Mouse (Mus musculus) embryonic facial prominence, embryonic 12.5 days (tissue): ENCODE measurements at regions not wholly inside any gene's neighbourhood (a gene's known extent, or its start where the extent isn't known, plus 50 kb on each side); places are given as distances from the start of the nearest gene placed in this dataset.

Experiments used
- ATAC-seq: fragments of 200-750 bp; cut with Nextera tagmentation; 2 replicates; pipeline ENCODE4 v1.8.0; 2017; ENCODE audit not compliant: insufficient number of reproducible peaks, insufficient read depth, low FRiP score, low TSS enrichment
- H3K27ac ChIP-seq: fragments of 300-500 bp; sonication (generic); 2 replicates; pipeline ENCODE4 v1.5.1; 2016; ENCODE audit warnings: mild to moderate bottlenecking
- H3K27me3 ChIP-seq: fragments of 300-500 bp; sonication (generic); 2 replicates; pipeline ENCODE4 v1.6.1; 2016; ENCODE audit warnings: mild to moderate bottlenecking, moderate library complexity
- H3K36me3 ChIP-seq: fragments of 300-500 bp; sonication (generic); 2 replicates; pipeline ENCODE4 v1.6.1; 2016; ENCODE audit warnings: mild to moderate bottlenecking
- H3K4me1 ChIP-seq: fragments of 300-500 bp; sonication (generic); 2 replicates; pipeline ENCODE4 v1.6.1; 2016
- H3K4me2 ChIP-seq: fragments of 300-500 bp; sonication (generic); replicated peaks from 2 replicates; pipeline ENCODE4 v1.6.1; 2016; ENCODE audit warnings: mild to moderate bottlenecking, moderate library complexity
- H3K4me3 ChIP-seq: fragments of 300-500 bp; sonication (generic); 2 replicates; pipeline ENCODE4 v1.5.1; 2016; ENCODE audit warnings: mild to moderate bottlenecking
- H3K9ac ChIP-seq: fragments of 300-500 bp; sonication (generic); 2 replicates; pipeline ENCODE4 v1.6.1; 2016; ENCODE audit warnings: mild to moderate bottlenecking, moderate library complexity
- H3K9me3 ChIP-seq: fragments of 300-500 bp; sonication (generic); 2 replicates; pipeline ENCODE4 v1.6.1; 2016; ENCODE audit warnings: mild to moderate bottlenecking, moderate library complexity
- WGBS: fragments of 180-500 bp; shearing (Covaris S2); methylation state at CpG from one replicate; pipeline ENCODE4 v1.1.7; 2016; 5-methylcytosine and 5-hydroxymethylcytosine counted together

- no peaks in the 10 kb centered on the region for H3K36me3 ChIP-seq
- no peaks in the 10 kb centered on the region for H3K9me3 ChIP-seq
- H3K4me3 ChIP-seq: no peak overlapping the region
- ATAC-seq: no peak
- H3K9ac ChIP-seq: no peak overlapping the region
- no peaks in the 10 kb centered on the region for H3K27me3 ChIP-seq
- H3K4me1 ChIP-seq: no peaks in the 10 kb centered on the region
- 76% methylated on average over 8 of the region's 8 CpGs for WGBS
- H3K27ac ChIP-seq: no peak overlapping the region
- no peak overlapping the region for H3K4me2 ChIP-seq
Observed at GRCm38 (mm10) chr7:74726324-74726991, 171.9 kb upstream of the Slco3a1 start.

- Histone ChIP-seq H3K4me3 (no peak overlapping the region), H3K36me3 (no peaks in the 10 kb centered on the region), H3K4me1 (no peaks in the 10 kb centered on the region), H3K9ac (no peak overlapping the region), H3K27me3 (no peaks in the 10 kb centered on the region), H3K9me3 (no peaks in the 10 kb centered on the region), H3K4me2 (no peak overlapping the region), H3K27ac (no peak overlapping the region)
- no peak for ATAC-seq
- WGBS: 93% methylated on average over 14 of the region's 14 CpGs
Observed at GRCm38 (mm10) chr7:74719321-74719720, 164.7 kb upstream of the Slco3a1 start.

GRCm38 (mm10) chr7:74709993-74710581 is 155.5 kb upstream of the Slco3a1 start:
- H3K36me3 ChIP-seq: no peaks in the 10 kb centered on the region
- H3K9me3 ChIP-seq: no peaks in the 10 kb centered on the region
- H3K27ac ChIP-seq: no peak overlapping the region
- 0 out of 2 replicates have a peak, but pooled peaks cover 3% of the 10 kb centered on the region for H3K4me1 ChIP-seq
- ATAC-seq: no peak
- no peak overlapping the region for H3K4me2 ChIP-seq
- whole genome bisulfite sequencing: 52% methylated on average over 7 of the region's 7 CpGs
- no peaks in the 10 kb centered on the region for H3K27me3 ChIP-seq
- no peak overlapping the region for H3K4me3 ChIP-seq
- no peak overlapping the region for H3K9ac ChIP-seq

GRCm38 (mm10) chr7:74709006-74709405 is 154.4 kb upstream of the Slco3a1 start:
- 24% methylated on average over 5 of the region's 5 CpGs for WGBS

GRCm38 (mm10) chr7:74703533-74703932 is 149.0 kb upstream of the Slco3a1 start:
- 75% methylated on average over 4 of the region's 4 CpGs for WGBS
- no peaks in the 10 kb centered on the region for H3K27me3 ChIP-seq
- H3K36me3 ChIP-seq: no peaks in the 10 kb centered on the region

More at GRCm38 (mm10) chr7:74709006-74709405, 154.4 kb upstream of the Slco3a1 start:
- Histone ChIP-seq H3K4me2 (no peak overlapping the region), H3K36me3 (no peaks in the 10 kb centered on the region), H3K27me3 (no peaks in the 10 kb centered on the region), H3K4me1 (0 out of 2 replicates have a peak, but pooled peaks cover 3% of the 10 kb centered on the region), H3K27ac (no peak overlapping the region), H3K4me3 (no peak overlapping the region), H3K9ac (no peak overlapping the region), H3K9me3 (no peaks in the 10 kb centered on the region)
- no peak for ATAC-seq

GRCm38 (mm10) chr7:74697794-74698354 is 143.3 kb upstream of the Slco3a1 start:
- no peaks in the 10 kb centered on the region for H3K36me3 ChIP-seq
- H3K4me3 ChIP-seq: no peak overlapping the region
- H3K4me2 ChIP-seq: no peak overlapping the region
- H3K4me1 ChIP-seq: no peaks in the 10 kb centered on the region
- H3K27ac ChIP-seq: no peak overlapping the region
- no peak overlapping the region for H3K9ac ChIP-seq
- no peaks in the 10 kb centered on the region for H3K27me3 ChIP-seq
- ATAC-seq: no peak
- no peaks in the 10 kb centered on the region for H3K9me3 ChIP-seq
- 82% methylated on average over 3 of the region's 3 CpGs for WGBS

More at GRCm38 (mm10) chr7:74703533-74703932, 149.0 kb upstream of the Slco3a1 start:
- Histone ChIP-seq H3K4me3 (no peak overlapping the region), H3K27ac (no peak overlapping the region), H3K4me1 (no peaks in the 10 kb centered on the region), H3K9ac (no peak overlapping the region), H3K4me2 (no peak overlapping the region), H3K9me3 (no peaks in the 10 kb centered on the region)
- ATAC-seq: no peak

GRCm38 (mm10) chr7:74696286-74696685 is 141.7 kb upstream of the Slco3a1 start:
- no peaks in the 10 kb centered on the region for H3K36me3 ChIP-seq
- H3K4me1 ChIP-seq: no peaks in the 10 kb centered on the region
- no peak overlapping the region for H3K27ac ChIP-seq
- no peaks in the 10 kb centered on the region for H3K9me3 ChIP-seq
- no peak overlapping the region for H3K9ac ChIP-seq
- no peak for ATAC-seq
- H3K4me3 ChIP-seq: no peak overlapping the region
- H3K27me3 ChIP-seq: no peaks in the 10 kb centered on the region
- no peak overlapping the region for H3K4me2 ChIP-seq
- WGBS: 92% methylated on average over 4 of the region's 4 CpGs

GRCm38 (mm10) chr7:74693049-74693448 is 138.5 kb upstream of the Slco3a1 start:
- H3K4me2 ChIP-seq: no peak overlapping the region
- H3K27me3 ChIP-seq: no peaks in the 10 kb centered on the region
- no peaks in the 10 kb centered on the region for H3K36me3 ChIP-seq
- 70% methylated on average over 3 of the region's 3 CpGs for WGBS
- no peak overlapping the region for H3K4me3 ChIP-seq
- ATAC-seq: no peak
- no peaks in the 10 kb centered on the region for H3K4me1 ChIP-seq
- no peaks in the 10 kb centered on the region for H3K9me3 ChIP-seq
- no peak overlapping the region for H3K9ac ChIP-seq
- H3K27ac ChIP-seq: no peak overlapping the region

- Histone ChIP-seq H3K9ac (no peak overlapping the region), H3K27me3 (no peaks in the 10 kb centered on the region), H3K36me3 (no peaks in the 10 kb centered on the region), H3K27ac (no peak overlapping the region), H3K4me1 (no peaks in the 10 kb centered on the region), H3K9me3 (no peaks in the 10 kb centered on the region), H3K4me3 (no peak overlapping the region), H3K4me2 (no peak overlapping the region)
- ATAC-seq: no peak
Observed at GRCm38 (mm10) chr7:74690706-74691105, 136.1 kb upstream of the Slco3a1 start.

GRCm38 (mm10) chr7:74688116-74688702 is 133.6 kb upstream of the Slco3a1 start:
- WGBS: 62% methylated on average over 7 of the region's 7 CpGs
- H3K36me3 ChIP-seq: no peaks in the 10 kb centered on the region
- ATAC-seq: no peak
- H3K27me3 ChIP-seq: no peaks in the 10 kb centered on the region
- no peaks in the 10 kb centered on the region for H3K4me1 ChIP-seq
- H3K27ac ChIP-seq: no peak overlapping the region
- H3K9me3 ChIP-seq: no peaks in the 10 kb centered on the region
- no peak overlapping the region for H3K4me2 ChIP-seq
- H3K4me3 ChIP-seq: no peak overlapping the region
- no peak overlapping the region for H3K9ac ChIP-seq

- no peaks in the 10 kb centered on the region for H3K36me3 ChIP-seq
- no peaks in the 10 kb centered on the region for H3K27me3 ChIP-seq
- H3K27ac ChIP-seq: no peak overlapping the region
- no peaks in the 10 kb centered on the region for H3K4me1 ChIP-seq
- no peak for ATAC-seq
- no peaks in the 10 kb centered on the region for H3K9me3 ChIP-seq
- whole genome bisulfite sequencing: 48% methylated on average over 13 of the region's 13 CpGs
- H3K4me2 ChIP-seq: no peak overlapping the region
- no peak overlapping the region for H3K4me3 ChIP-seq
- no peak overlapping the region for H3K9ac ChIP-seq
Observed at GRCm38 (mm10) chr7:74687303-74688115, 132.9 kb upstream of the Slco3a1 start.
